Comparison of ENCODE assay signal across 11 mouse cellular contexts in genomic region chr4:154911644-154912043, GRCm38 (mm10). TPM values are rescaled to one million over a fixed set of nuclear protein-coding genes. Genes with fewer than 3 reads are reported as not detected.
DNase-seq lines count a peak whose midpoint lies in the region; ATAC-seq lines count a peak whose summit lies in the region.
"Had no signal": no experiment of that assay in that cellular context is flagged by ENCODE, and none has a peak within 500 bp of the region (broad histone marks: within the 10 kb centered on the region; RNA-seq: fewer than 3 reads in every experiment).

No protein-coding gene starts in this region.

- H3K4me2 ChIP-seq in intestine, embryonic 16.5 days (ENCODE audit: low read depth, low read length), result no peak overlapping the region

- peak; percentile 24 for DNase-seq in spleen, adult 12 weeks (ENCODE audit: low spot score)
- no peak for DNase-seq in spleen, adult 18-20 months
- DNase-seq in yolk sac, embryonic 10.5 days (ENCODE audit: low spot score), result no peak
- DNase-seq in frontal cortex, adult 2 months (ENCODE audit: extremely low spot score in 1 of 2, low spot score in 1 of 2), result no peak
- DNase-seq in kidney, adult 11 months, result no peak
- DNase-seq: cerebellum, adult 18-20 months; gastrocnemius, adult 2 months had no signal

- no peaks in the 10 kb centered on the region for H3K27me3 ChIP-seq in intestine, embryonic 16.5 days (replicated peaks; ENCODE audit: control insufficient read depth, insufficient read depth, low read length)

- H3K4me1 ChIP-seq in intestine, embryonic 16.5 days (ENCODE audit: control insufficient read depth, insufficient read depth, low read length), result peaks cover 45% of the 10 kb centered on the region

- no peaks in the 10 kb centered on the region for H3K9me3 ChIP-seq in intestine, embryonic 16.5 days (ENCODE audit: control insufficient read depth, low read length)

- ATAC-seq in intestine, embryonic 16.5 days, result peak; percentile 42

- peak overlapping the region; percentile 6 for H3K27ac ChIP-seq in intestine, embryonic 16.5 days (ENCODE audit: low read length)
- peak overlapping the region; percentile 88 for H3K27ac ChIP-seq in macrophage

- H3K4me3 ChIP-seq in intestine, embryonic 16.5 days (ENCODE audit: low read length), result no peak overlapping the region
- H3K4me3 ChIP-seq in macrophage (ENCODE audit: inconsistent target), result no peak overlapping the region
- H3K4me3 ChIP-seq: gastrocnemius, adult 2 months had no signal

- 46% methylated on average over 2 of the region's 2 CpGs for WGBS in intestine, embryonic 16.5 days
- 75% methylated on average over 2 of the region's 2 CpGs for WGBS in macrophage (ENCODE audit: missing documents)

- H3K9ac ChIP-seq in intestine, embryonic 16.5 days (ENCODE audit: low read depth, low read length), result no peak overlapping the region

- H3K79me2 ChIP-seq in macrophage (ENCODE audit: inconsistent target), result no peaks in the 10 kb centered on the region

- H3K36me3 ChIP-seq in intestine, embryonic 16.5 days (ENCODE audit: control insufficient read depth, insufficient read depth, low read length), result no peaks in the 10 kb centered on the region
- no peaks in the 10 kb centered on the region for H3K36me3 ChIP-seq in macrophage (ENCODE audit: inconsistent target)

RNA-seq across cellular contexts. Expression of gene Fam213b, which starts 12.7 kb away (rescaled TPM):
- polyA plus RNA-seq in intestine, embryonic 16.5 days (2015; fragmentation: Nextera tagmentation; extraction: Ambion mirVana), result 39.7 and 42.8 TPM in 2 replicates
- 10 to 100 TPM in 15 of 26 experiments, 1 to 10 TPM in 10, under 1 TPM in 1; 0.92 to 25.0 (median 13.2) TPM for total RNA-seq in macrophage (2018; cell fraction: chromatin; rRNA removed)
- 100 to 1,000 TPM in 9 of 26 experiments, 10 to 100 TPM in 17; 67.1 to 127 (median 92.9) TPM for total RNA-seq in macrophage (2018; cell fraction: cytosol; rRNA removed)
- 10 to 100 TPM in 25 of 26 experiments, 1 to 10 TPM in 1; 9.3 to 46.7 (median 27.1) TPM for total RNA-seq in macrophage (2018; cell fraction: nucleus; rRNA removed)
- polyA plus RNA-seq in macrophage (2018), result 41.3 to 98.7 TPM (median 69.7 TPM) in 3 replicates
- polyA plus RNA-seq in frontal cortex, adult 2 months (2012; rRNA removed), result 121 and 126 TPM in 2 replicates

RNA-seq across cellular contexts. Expression of gene Tnfrsf14, which starts 16.7 kb away (rescaled TPM):
- polyA plus RNA-seq in intestine, embryonic 16.5 days (2015; fragmentation: Nextera tagmentation; extraction: Ambion mirVana), result 2.3 and 3.5 TPM in 2 replicates
- 100 to 1,000 TPM in 21 of 26 experiments, 10 to 100 TPM in 5; 30.8 to 879 (median 175) TPM for total RNA-seq in macrophage (2018; cell fraction: chromatin; rRNA removed)
- 100 to 1,000 TPM in 18 of 26 experiments, 10 to 100 TPM in 8; 64.2 to 324 (median 140) TPM for total RNA-seq in macrophage (2018; cell fraction: cytosol; rRNA removed)
- 100 to 1,000 TPM in 19 of 26 experiments, 10 to 100 TPM in 7; 57.6 to 431 (median 211) TPM for total RNA-seq in macrophage (2018; cell fraction: nucleus; rRNA removed)
- 28.2 to 116 TPM (median 64.4 TPM) in 3 replicates for polyA plus RNA-seq in macrophage (2018)
- 1.7 and 1.9 TPM in 2 replicates for polyA plus RNA-seq in frontal cortex, adult 2 months (2012; rRNA removed)

RNA-seq across cellular contexts. Expression of gene Mmel1, which starts 42.3 kb away (rescaled TPM):
- polyA plus RNA-seq in intestine, embryonic 16.5 days (2015; fragmentation: Nextera tagmentation; extraction: Ambion mirVana), result 0.10 and 0.39 TPM in 2 replicates
- not detected for total RNA-seq in macrophage (2018; cell fraction: chromatin; rRNA removed)
- total RNA-seq in macrophage (2018; cell fraction: cytosol; rRNA removed), result under 1 TPM in 2 of 26 experiments, not detected in 24; 0.05 TPM
- total RNA-seq in macrophage (2018; cell fraction: nucleus; rRNA removed), result not detected
- not detected in 3 replicates for polyA plus RNA-seq in macrophage (2018)
- 0.38 and 0.52 TPM in 2 replicates for polyA plus RNA-seq in frontal cortex, adult 2 months (2012; rRNA removed)
- total RNA-seq: gastrocnemius, adult 2 months had no signal

RNA-seq across cellular contexts. Expression of gene Hes5, which starts 49.1 kb away (rescaled TPM):
- 1.3 and 1.4 TPM in 2 replicates for polyA plus RNA-seq in intestine, embryonic 16.5 days (2015; fragmentation: Nextera tagmentation; extraction: Ambion mirVana)
- total RNA-seq in macrophage (2018; cell fraction: chromatin; rRNA removed), result not detected
- not detected for total RNA-seq in macrophage (2018; cell fraction: cytosol; rRNA removed)
- not detected for total RNA-seq in macrophage (2018; cell fraction: nucleus; rRNA removed)
- not detected in 3 replicates for polyA plus RNA-seq in macrophage (2018)
- 45.3 and 68.8 TPM in 2 replicates for polyA plus RNA-seq in frontal cortex, adult 2 months (2012; rRNA removed)
- total RNA-seq: gastrocnemius, adult 2 months; heart, postnatal 10 days had no signal
- polyA plus RNA-seq: kidney, adult 2 months had no signal

RNA-seq across cellular contexts. Expression of gene Pank4, which starts 52.3 kb away (rescaled TPM):
- 32.4 and 34.2 TPM in 2 replicates for polyA plus RNA-seq in intestine, embryonic 16.5 days (2015; fragmentation: Nextera tagmentation; extraction: Ambion mirVana)
- 100 to 1,000 TPM in 7 of 26 experiments, 10 to 100 TPM in 19; 46.4 to 126 (median 81.7) TPM for total RNA-seq in macrophage (2018; cell fraction: chromatin; rRNA removed)
- 10 to 100 TPM in 9 of 26 experiments, 1 to 10 TPM in 17; 5.6 to 13.1 (median 9.3) TPM for total RNA-seq in macrophage (2018; cell fraction: cytosol; rRNA removed)
- 10 to 100 TPM; 22.3 to 61.8 (median 36.4) TPM for total RNA-seq in macrophage (2018; cell fraction: nucleus; rRNA removed)
- 8.1 to 15.0 TPM (median 11.7 TPM) in 3 replicates for polyA plus RNA-seq in macrophage (2018)
- polyA plus RNA-seq in frontal cortex, adult 2 months (2012; rRNA removed), result 73.0 and 76.7 TPM in 2 replicates
